Mouse (Mus musculus): ENCODE results near the gene Mrps21. TPM values are rescaled to one million over a fixed set of nuclear protein-coding genes. Genes with fewer than 3 reads are reported as not detected.
"Not testable (repeated sequence)": the region's sequence is repeated elsewhere in the genome, so short reads cannot be mapped to it uniquely, and the experiment has no call there.

The Mrps21 gene
- total RNA-seq, 2 experiments from 2014 or later, result 59.5 to 102 TPM

- no peak for ATAC-seq (replicated peaks; ENCODE audit: low FRiP score, poor library complexity, severe bottlenecking)
These were observed 21.0 kb upstream of the Mrps21 start for GRCm38 (mm10) chr3:95892066-95893052.

DNA sequence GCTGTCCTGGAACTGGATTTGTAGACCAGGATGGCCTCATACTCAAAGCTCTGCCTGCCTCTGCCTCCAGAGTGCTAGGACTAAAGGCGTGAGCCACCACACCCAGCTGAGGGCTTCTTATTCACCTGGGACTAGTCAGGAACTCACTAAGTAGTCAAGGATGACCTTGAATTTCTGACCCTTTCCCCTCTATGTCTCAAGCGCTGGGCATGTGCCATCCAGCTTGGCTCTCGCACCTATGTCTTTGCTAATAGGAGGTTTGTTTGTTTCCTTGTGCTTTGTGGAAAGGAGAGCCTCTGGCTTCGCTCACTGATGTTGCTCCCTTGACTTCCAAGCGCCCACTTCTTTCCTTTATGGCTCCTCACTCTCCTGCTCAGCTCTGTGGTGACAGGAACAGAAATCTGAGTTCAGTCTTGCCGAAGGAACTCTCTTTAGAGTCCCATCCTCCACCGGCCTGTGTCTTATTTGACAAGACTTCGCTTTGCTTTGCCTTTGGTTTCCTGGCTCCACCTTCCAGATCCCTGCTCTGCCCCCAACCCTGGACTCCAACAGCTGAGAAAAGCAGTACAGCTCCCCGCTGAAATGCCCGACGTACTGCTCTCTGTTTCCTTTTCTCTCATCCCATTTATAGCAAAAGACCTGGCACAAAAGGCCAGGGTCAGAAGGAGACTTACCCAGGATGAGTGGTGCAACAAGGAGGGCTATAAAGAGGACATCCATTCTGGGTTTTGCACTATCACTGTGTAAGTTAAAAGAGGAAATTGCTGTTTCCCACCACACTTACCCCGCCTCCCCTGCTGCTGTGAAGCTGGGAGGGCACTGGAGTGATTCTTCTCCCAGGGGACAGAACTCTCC is 20.1 kb upstream of the Mrps21 start, which contains the start of gene BC028528:
Gene BC028528 (minus strand): TSS at position 795 of the 855 bp plus-strand sequence.
- no peak for ATAC-seq (replicated peaks; ENCODE audit: low FRiP score, poor library complexity, severe bottlenecking)

- ATAC-seq (replicated peaks; ENCODE audit: low FRiP score, poor library complexity, severe bottlenecking), result no peak
These were observed 18.3 kb upstream of the Mrps21 start for GRCm38 (mm10) chr3:95889664-95890063.

DNA sequence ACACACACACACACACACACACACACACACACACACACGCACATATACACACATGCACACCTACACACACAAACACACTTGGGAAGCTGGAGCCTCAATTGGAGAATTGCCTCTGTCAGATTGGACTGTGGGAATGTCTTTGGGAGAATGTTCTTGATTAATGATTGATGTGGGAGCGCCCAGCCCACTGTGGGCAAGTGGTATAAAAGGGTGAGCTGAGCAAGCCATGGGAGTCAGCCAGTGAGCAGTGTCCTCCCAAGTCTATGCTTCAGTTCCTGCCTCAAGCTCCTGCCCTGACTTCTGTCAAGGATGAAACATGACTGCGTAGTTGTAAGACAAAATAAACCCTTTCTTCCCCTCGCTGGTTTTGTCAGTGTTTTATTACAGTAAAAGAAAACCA is 16.3 kb upstream of the Mrps21 start:
- no peak for ATAC-seq (replicated peaks; ENCODE audit: low FRiP score, poor library complexity, severe bottlenecking)

- no peak for ATAC-seq (replicated peaks; ENCODE audit: low FRiP score, poor library complexity, severe bottlenecking)
These were observed 13.1 kb upstream of the Mrps21 start for GRCm38 (mm10) chr3:95884400-95884799.

GRCm38 (mm10) chr3:95882816-95883425 is 11.6 kb upstream of the Mrps21 start:
- ATAC-seq (replicated peaks; ENCODE audit: low FRiP score, poor library complexity, severe bottlenecking), result no peak; the same call in 1 of the 2 replicates

GRCm38 (mm10) chr3:95881979-95882815 is 10.9 kb upstream of the Mrps21 start, which contains the start of gene Ciart:
Gene Ciart, minus strand, starts transcription at chr3:95882251.
- peak; percentile 97 for ATAC-seq (replicated peaks; ENCODE audit: low FRiP score, poor library complexity, severe bottlenecking)

- ATAC-seq (replicated peaks; ENCODE audit: low FRiP score, poor library complexity, severe bottlenecking), result no peak
These were observed 7.7 kb upstream of the Mrps21 start for GRCm38 (mm10) chr3:95879063-95879462.

DNA sequence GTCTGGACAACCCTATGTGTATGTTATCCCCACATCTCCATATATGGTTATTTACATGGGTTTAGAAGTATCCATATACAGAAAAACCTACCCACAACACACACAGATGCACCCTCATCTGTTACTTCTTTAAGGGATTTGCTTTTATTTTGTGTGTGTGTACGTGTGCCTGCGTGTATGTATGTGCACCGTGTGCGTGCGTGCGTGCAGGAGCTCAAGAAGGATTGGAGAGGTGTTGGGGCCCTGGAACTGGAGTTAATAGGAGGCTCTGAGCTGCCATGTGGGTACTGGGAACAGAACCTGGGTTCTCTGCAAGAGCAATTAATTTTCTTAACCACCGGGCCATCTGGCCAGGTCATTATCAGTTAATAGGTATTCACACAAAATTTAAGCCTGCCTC is 729 bp upstream of the Mrps21 start:
- peak; percentile 20; the same call in 1 of the 2 replicates for ATAC-seq (replicated peaks; ENCODE audit: low FRiP score, poor library complexity, severe bottlenecking)

DNA sequence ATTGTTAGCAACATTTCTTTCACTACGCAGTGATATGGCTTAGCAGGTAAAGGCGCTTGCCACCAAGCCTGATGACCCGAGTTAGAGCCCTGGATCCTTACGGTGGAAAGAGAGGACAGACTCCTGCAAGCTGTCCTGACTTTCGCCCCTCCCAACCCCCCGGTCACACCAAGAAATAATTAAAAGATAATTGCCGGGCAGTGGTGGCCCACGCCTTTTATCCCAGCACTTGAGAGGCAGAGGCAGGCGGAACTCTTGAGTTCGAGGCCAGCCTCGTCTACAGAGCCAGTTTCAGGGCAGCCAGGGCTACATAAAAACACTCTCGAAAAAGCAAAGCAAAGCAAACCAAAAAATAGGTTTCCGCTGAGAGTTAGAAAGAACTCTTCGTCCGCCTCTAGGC is 343 bp downstream of the Mrps21 start:
- peak; percentile 39 for ATAC-seq (replicated peaks; ENCODE audit: low FRiP score, poor library complexity, severe bottlenecking)

GRCm38 (mm10) chr3:95867408-95867807 is 3.9 kb downstream of the Mrps21 start:
- no peak for ATAC-seq (replicated peaks; ENCODE audit: low FRiP score, poor library complexity, severe bottlenecking)

DNA sequence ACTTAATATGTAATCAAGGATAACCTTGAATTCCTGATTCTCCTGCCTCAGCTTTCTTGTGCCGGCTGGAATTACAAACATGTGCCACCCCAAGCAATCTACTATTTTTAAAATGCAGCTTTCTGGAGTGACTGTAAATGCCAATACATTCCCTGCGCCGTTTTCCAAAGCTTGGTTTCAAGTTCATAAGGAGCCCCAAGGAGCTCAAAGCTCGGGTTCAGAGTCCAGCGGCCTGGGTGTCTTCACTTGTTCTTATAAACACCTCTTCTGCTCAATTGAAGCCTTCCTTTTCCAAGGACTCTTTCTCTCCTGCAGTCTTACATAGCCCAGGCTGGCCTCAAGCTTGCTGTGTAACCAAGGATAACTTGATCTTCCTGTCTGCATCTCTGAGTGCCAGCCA is 5.2 kb downstream of the Mrps21 start:
- no peak for ATAC-seq (replicated peaks; ENCODE audit: low FRiP score, poor library complexity, severe bottlenecking)

- ATAC-seq (replicated peaks; ENCODE audit: low FRiP score, poor library complexity, severe bottlenecking), result no peak
These were observed 5.7 kb downstream of the Mrps21 start for GRCm38 (mm10) chr3:95865571-95865970.

DNA sequence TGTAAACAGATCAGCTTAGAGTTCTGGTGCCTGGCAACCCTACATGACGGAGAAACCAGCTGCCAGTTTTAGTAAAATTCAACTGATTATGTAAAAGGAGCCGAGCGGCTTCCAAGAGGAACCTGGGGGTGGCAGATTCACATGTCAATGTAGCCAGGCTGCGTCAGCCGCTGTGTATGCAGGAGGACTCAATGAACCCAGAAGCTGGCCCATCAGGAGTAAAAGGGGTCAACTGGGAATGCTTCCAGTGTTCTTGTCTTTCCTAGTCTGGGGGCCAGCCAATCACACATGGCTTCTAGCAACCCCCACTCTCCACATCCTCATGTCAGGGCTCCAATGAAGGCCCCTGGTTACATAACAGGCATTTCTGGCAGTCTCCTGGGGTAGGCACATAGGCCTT is 6.3 kb downstream of the Mrps21 start:
- ATAC-seq (replicated peaks; ENCODE audit: low FRiP score, poor library complexity, severe bottlenecking), result no peak

GRCm38 (mm10) chr3:95863578-95863977 is 7.7 kb downstream of the Mrps21 start:
- ATAC-seq (replicated peaks; ENCODE audit: low FRiP score, poor library complexity, severe bottlenecking), result no peak

GRCm38 (mm10) chr3:95861796-95862195 is 9.5 kb downstream of the Mrps21 start:
- peak; percentile 90 for ATAC-seq (replicated peaks; ENCODE audit: low FRiP score, poor library complexity, severe bottlenecking)

GRCm38 (mm10) chr3:95861216-95861615 is 10.1 kb downstream of the Mrps21 start:
- no peak for ATAC-seq (replicated peaks; ENCODE audit: low FRiP score, poor library complexity, severe bottlenecking)

DNA sequence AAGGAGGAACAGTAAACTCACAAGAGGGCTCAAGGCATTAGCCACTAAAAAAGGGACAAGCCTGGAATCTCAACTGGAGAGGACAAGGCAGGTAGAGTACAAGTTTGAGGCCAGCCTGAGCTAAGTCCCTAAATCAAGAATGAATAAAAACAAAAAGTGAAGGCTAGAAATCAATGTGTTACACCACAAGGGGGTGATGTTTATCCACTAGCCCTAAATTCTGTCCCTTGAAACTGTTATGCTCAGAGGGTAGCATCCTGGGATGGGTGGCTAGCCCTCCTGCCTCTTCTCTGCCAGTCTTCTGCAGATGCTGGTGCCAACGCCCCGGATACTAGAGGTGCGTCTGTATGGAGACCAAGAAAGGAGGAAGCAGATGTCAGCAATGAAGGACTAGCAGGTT is 11.0 kb downstream of the Mrps21 start:
- ATAC-seq (replicated peaks; ENCODE audit: low FRiP score, poor library complexity, severe bottlenecking), result no peak

DNA sequence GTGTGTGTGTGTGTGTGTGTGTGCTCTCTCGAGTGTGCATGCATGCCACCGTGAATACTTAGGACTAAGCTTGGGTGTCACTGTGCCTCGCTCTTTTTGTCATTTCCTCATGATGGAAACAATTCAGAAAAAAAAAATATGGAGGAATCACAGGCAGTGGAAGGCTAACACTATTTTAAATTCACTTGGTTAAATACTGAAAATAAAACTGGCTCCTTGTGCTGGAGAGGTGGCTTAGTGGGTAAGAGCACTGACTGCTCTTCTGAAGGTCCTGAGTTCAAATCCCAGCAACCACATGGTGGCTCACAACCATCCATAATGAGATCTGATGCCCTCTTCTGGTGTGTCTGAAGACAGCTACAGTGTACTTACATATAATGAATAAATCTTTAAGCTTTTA is 13.0 kb downstream of the Mrps21 start:
- not testable (repeated sequence) for ATAC-seq (replicated peaks; ENCODE audit: low FRiP score, poor library complexity, severe bottlenecking)
